Mouse (Mus musculus): ENCODE measurements around the gene Txndc2.

Txndc2 gene

DNA sequence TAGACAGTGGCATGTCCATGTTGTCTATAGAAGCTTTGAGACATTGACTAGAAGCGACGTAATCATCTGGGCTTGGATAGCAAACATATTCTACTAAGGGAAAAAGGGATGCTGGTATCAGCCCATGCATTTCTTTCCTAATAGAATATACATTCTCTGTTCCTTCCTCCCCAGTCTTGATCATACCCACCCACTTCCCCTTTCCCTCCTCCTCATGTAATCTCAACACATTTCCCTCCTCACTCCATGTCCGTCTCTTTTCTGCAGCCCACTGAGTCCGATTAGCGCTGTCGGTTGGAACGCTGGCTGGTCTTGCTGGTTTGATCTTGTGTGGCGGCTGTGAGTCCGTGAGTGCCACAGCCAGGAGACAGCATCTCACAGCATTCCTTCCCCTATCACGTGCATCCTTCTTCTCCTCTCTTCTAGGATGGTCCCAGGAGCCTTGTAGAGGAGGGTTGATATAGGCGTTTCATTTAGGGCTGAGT lies at the start of gene Txndc2:
Txndc2 (minus strand) TSS at position 435 of the 485 bp plus-strand sequence.
- no peak for DNase-seq (ENCODE audit: extremely low read depth, low read depth)

GRCm38 (mm10) chr17:65683731-65684130 lies 41.8 kb upstream of the Txndc2 start:
- DNase-seq (ENCODE audit: extremely low read depth, low read depth): no peak

DNA sequence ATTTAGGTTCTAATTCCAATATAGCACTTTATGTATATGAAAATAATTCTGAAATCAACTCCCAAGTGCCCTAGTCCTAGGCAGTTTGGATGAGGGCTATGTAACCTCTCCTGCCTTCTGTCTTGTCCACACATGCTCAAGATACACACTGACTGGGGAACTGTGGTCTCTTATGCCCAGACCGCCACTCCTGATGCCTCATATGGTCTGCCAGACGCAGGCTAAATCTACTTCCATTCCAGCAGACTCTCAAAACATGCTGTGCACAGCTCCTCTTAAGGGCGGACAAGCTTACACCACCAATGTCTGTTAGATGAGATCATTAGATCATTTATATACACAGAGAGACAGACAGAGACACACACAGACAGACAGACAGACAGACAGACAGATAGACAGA lies 41.3 kb upstream of the Txndc2 start:
- no peak for DNase-seq (ENCODE audit: extremely low read depth, low read depth)

GRCm38 (mm10) chr17:65682071-65682680 lies 40.2 kb upstream of the Txndc2 start:
- no peak for DNase-seq (ENCODE audit: extremely low read depth, low read depth)

- DNase-seq (ENCODE audit: extremely low read depth, low read depth): no peak
These were observed 39.5 kb upstream of the Txndc2 start for GRCm38 (mm10) chr17:65681516-65681915.

- DNase-seq (ENCODE audit: extremely low read depth, low read depth): no peak
These were observed 38.9 kb upstream of the Txndc2 start for GRCm38 (mm10) chr17:65680801-65681412.

- DNase-seq (ENCODE audit: extremely low read depth, low read depth): no peak
These were observed 38.0 kb upstream of the Txndc2 start for GRCm38 (mm10) chr17:65679806-65680446.

GRCm38 (mm10) chr17:65677742-65678141 lies 35.8 kb upstream of the Txndc2 start:
- no peak for DNase-seq (ENCODE audit: extremely low read depth, low read depth)

DNA sequence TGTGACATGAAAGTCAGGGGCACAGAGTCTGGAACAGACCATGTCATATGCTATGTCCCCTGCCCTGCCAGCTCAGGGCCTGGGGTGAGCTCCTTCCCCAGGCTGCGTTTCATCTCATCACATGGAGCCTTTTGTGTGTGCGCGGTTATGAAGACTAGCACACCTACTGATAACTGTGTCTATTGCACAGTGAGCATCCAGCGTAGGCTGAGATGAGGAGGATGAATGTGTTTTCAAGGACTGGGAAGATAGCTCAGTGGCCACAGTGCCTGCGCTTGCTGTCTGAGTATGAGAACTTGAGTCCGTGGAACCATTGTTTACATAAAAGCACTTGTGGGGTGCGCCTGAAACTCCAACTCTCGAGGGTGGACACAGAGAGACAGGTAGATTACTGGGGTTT lies 34.6 kb upstream of the Txndc2 start:
- no peak for DNase-seq (ENCODE audit: extremely low read depth, low read depth)

DNA sequence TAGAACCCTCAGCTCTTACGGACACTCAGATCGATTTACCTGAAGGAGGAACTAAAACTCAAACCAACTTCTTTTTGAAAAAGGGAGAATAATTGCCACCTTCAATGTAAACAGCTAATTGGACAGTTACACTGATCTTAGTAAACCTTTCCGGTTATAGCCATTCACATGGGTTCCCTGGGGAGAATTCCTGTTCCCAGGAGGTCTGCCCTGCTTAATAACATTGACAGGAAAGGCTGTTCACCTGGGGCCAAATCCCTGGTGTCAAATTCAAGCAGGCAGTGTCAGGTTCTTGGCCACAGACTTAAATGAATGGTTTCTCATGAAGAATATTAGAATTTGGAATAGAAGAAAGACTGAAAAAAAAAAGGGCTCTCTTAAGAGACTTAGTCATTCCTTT lies 34.0 kb upstream of the Txndc2 start:
- no peak for DNase-seq (ENCODE audit: extremely low read depth, low read depth)

DNA sequence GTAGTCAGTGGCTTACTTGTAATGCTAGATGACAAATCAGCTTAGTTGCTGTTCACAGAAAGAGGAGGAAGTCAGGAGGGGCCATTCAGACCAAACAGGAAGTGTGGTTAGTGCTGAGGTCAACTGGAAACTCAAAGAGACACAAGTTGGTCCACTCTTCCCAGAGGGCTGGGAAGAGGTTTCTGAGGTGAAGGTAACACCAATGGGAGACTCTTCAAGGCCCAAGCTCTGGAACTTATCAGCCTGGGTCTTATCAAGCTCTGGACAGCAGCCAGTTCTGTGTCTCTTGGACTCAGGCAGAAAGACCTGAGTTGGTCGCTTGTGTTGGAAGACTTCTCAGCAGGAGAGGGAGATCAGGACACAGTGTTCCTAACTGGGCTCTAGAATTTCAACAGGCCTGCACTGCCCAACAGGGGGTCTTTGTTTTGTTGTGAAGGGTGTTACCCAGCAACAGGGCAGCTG lies 32.8 kb upstream of the Txndc2 start:
- peak; percentile 15 for DNase-seq (ENCODE audit: extremely low read depth, low read depth)

DNA sequence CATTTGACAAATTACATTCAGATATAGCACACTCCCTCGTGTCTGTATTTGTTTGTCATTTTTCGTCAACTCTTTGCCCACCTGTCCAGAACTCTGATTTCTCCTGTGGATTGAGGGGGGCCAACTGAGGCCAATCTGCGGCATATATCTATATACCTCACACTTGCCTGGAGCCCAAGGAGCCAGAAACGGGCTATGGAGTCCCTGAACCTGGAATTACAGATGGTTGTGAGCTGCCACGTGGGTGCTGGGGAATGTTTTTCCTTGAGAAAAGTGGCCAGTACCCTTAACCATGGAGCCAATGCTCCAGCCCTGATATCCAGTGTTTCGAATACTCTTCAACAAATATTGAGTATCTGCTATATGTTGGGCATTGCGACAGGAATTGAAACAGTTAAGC lies 31.0 kb upstream of the Txndc2 start:
- DNase-seq (ENCODE audit: extremely low read depth, low read depth): no peak

GRCm38 (mm10) chr17:65669061-65669460 lies 27.1 kb upstream of the Txndc2 start:
- DNase-seq (ENCODE audit: extremely low read depth, low read depth): no peak

DNA sequence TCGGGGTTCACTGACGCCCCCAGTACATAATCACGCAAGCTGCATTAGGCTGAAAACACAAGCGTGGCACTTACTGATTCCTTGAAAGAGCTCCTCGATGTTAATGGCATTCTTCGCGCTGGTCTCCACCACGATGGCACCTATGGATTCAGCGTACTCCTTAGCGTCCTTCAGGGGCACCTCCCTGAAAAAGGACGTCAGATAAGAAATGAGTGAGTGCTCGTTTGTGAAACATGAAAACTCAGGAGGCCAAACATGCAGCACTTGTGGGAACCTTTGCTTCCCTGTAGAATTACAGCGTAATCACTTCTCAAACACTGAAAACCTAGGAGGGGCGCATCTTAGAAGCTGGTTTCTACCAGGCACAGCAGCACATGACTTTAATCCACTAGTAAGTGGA lies 25.8 kb upstream of the Txndc2 start:
- DNase-seq (ENCODE audit: extremely low read depth, low read depth): no peak

DNA sequence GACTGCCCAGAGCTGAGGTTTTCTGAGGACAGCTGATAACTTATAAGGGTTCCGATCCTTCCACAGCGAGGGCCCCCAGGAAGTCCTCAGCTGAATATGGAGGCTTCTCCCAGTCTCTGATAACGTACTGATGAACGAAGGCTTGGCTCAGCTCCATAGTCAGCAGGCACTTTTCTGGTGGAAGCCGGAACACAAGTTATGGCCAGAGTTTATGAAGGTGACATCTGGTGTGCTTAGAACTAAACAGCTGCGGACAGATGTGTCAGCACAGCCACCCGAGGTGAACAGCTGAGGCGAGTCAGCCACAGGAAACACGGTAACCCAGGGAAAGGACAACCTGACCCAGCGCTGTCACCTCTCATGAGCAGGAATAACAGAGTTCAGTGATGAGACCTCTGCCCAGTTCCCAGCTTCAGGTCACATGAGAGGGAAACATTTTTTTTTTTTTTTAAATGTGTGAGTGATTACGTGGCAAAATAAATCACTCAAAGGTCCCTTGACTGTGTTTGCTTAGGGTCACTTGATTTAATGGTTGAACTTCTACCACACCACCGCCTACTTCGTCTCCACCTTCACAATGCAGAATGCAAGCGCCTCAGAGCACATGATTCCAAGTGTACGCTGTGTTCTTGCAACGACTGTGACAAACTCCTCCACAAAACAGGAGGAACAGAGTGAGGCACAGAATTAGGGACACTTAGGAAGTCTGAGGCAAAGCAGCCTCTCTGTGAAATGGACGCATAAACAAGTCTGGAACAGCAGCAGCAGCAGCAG lies 24.6 kb upstream of the Txndc2 start:
- peak; percentile 46 for DNase-seq (ENCODE audit: extremely low read depth, low read depth)

- DNase-seq (ENCODE audit: extremely low read depth, low read depth): no peak
These were observed 23.9 kb upstream of the Txndc2 start for GRCm38 (mm10) chr17:65665786-65666387.

- peak; percentile 74 for DNase-seq (ENCODE audit: extremely low read depth, low read depth)
These were observed 21.5 kb upstream of the Txndc2 start for GRCm38 (mm10) chr17:65663329-65664078.

GRCm38 (mm10) chr17:65662662-65663061 lies 20.7 kb upstream of the Txndc2 start:
- no peak for DNase-seq (ENCODE audit: extremely low read depth, low read depth)

DNA sequence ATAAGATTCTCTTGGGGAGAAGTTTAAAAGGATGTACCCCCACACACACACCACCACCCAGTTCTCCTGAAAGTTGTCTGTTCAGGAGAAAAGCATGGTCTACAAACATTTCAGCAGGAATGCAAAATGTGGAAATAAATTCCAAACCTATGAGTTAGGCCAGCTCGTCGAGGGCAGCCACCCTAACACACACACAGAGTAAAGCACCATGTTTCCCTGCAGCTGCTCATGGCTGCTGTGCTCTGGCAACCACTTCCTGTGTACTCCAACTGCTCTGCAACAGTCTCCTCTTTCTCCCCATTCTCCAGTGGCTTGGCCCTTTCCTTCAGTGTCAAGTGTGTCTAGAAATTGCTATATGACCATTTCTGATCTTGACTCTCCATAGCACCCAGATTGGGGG lies 16.4 kb upstream of the Txndc2 start:
- DNase-seq (ENCODE audit: extremely low read depth, low read depth): no peak

- no peak for DNase-seq (ENCODE audit: extremely low read depth, low read depth)
These were observed 16.0 kb upstream of the Txndc2 start for GRCm38 (mm10) chr17:65657958-65658357.

GRCm38 (mm10) chr17:65656731-65657130 lies 14.8 kb upstream of the Txndc2 start:
- peak; percentile 27 for DNase-seq (ENCODE audit: extremely low read depth, low read depth)

All from MEL-GATA-1-ER (cell line).